Mouse (Mus musculus) cerebellum, postnatal 10 days (tissue): ENCODE results near the gene Mx1.
A peak's percentile ranks its signal among the peaks of the same experiment; 100 is the strongest.

ENCODE experiments used
- DNase-seq, 2 experiments: peaks; one replicate each; pipeline ENCODE4 v3.0.0; 2021; ENCODE audit warnings: mixed read lengths in 2 of 2

Gene Mx1

GRCm38 (mm10) chr16:97443670-97444263 is 18.9 kb downstream of the Mx1 start:
- peak; percentile 61 to 79 for DNase-seq

DNA sequence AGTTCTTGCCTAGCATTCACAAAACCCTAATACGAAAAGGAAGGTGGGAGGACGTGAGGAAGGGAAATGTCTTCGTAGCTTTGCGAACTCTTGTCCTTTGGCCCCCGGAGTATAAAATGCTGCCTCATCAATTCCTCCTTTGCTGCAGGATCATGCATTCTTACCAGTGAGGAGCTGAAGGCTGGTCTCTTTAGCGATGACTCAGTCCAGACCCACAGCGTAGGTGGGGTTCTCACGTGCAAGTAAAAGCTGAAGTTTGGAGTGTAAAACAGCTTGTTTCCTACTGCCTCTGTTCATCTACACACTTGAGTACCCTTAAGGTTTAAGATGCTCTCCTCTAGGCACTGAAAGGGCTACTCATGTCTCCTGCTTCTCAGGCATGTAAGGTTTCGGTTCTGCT is 20.7 kb downstream of the Mx1 start:
- no peak for DNase-seq

- DNase-seq: peak; percentile 61 to 69
Measured at GRCm38 (mm10) chr16:97438191-97438590, 24.5 kb downstream of the Mx1 start.

GRCm38 (mm10) chr16:97437448-97438056 is 25.2 kb downstream of the Mx1 start:
- peak; percentile 69 to 76 for DNase-seq

- DNase-seq: peak; percentile 73 to 76
Measured at GRCm38 (mm10) chr16:97434206-97434605, 28.5 kb downstream of the Mx1 start.

DNA sequence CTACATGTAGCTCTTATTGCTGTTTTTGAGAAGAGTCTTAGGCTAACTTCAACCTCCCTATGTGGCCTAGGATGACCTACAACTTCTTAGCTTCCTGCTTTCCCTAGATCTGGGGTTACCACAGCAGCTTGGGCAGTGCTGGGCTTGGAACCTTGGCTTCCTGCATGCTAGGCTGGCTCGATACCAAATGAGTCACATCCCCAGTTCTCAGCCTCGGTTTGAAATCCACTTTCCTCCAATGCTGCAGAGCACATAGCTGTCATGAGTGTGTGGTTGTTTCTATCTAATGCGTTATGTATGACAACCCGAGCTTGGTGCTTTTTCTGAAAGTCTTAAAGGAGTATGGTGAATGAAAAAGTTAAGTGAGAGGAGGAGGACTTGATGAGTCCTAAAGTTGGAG is 31.4 kb downstream of the Mx1 start:
- DNase-seq: peak; percentile 57 to 59

GRCm38 (mm10) chr16:97430091-97430490 is 32.6 kb downstream of the Mx1 start:
- DNase-seq: no peak

DNA sequence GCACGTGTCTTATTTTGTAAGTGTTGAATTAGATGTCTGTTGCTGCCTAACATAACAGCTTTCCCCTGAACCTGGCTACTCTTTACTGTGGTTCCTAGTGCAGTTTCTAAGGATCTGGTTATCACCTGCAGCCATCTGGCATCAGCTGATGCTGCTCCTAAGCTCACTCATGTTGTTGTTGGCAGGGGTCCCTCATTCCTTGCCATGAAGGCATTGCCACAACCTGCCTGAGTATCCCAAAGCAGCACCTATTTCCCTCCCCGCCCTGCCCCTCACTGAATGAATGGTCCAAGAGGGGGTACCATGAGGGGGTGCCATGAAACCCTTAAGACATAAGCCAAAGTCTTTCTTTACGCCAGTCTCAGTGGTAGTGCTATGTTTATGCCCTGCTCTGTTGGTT is 34.7 kb downstream of the Mx1 start:
- peak; percentile 69 to 71 for DNase-seq

GRCm38 (mm10) chr16:97423627-97424026 is 39.1 kb downstream of the Mx1 start:
- DNase-seq: no peak

DNA sequence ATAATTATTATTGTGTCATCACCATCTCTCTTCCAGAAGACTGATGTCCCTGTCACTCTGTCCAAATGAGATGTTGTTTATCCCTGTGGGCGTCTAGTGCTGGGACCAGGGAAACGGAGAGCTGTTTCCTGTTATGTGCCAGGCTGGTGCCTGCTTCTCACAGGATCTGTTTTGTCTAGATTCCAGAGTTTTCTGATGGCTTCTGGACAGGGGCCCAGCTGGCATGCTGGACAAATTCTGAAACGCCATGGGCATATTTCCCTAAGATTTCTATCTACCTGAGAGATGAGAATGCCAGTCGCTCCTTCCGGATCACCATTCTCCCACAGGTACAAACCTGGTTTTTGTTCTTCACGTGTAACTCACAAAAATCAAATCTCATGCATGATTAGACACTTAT is 41.0 kb downstream of the Mx1 start:
- DNase-seq: peak; percentile 81 to 83

- DNase-seq: no peak
Measured at GRCm38 (mm10) chr16:97418749-97419453, 43.8 kb downstream of the Mx1 start.

DNA sequence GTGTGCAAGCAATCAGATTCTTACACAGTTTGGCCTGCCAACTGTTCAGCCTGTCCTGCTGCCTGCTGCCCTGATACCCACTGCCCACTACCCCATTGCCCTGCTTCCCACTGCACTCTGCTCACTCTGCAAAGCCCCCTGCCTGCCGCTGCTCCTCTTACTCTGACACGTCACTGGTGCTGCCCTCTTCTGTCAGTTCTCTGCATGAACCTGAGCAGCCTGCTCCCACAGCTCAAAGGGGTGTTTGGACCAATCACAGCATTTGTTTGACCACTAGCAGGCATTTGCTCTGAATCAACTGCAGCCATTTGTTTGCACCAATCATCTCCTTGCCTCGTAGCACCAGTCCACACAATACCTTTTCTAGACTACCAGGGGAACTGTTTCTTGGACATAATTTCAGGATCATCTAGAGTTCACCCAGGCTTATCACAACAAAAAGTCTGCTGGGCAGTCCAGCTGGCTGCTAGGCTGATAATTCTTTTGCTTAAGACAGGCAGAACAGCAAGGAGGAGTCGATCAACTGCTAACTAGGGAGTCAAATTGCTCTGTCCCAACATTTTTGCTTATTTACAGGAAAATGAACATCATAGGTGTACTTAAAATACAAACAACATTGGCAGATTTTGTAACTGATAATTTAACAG is 44.7 kb downstream of the Mx1 start:
- peak; percentile 76 to 78 for DNase-seq

DNA sequence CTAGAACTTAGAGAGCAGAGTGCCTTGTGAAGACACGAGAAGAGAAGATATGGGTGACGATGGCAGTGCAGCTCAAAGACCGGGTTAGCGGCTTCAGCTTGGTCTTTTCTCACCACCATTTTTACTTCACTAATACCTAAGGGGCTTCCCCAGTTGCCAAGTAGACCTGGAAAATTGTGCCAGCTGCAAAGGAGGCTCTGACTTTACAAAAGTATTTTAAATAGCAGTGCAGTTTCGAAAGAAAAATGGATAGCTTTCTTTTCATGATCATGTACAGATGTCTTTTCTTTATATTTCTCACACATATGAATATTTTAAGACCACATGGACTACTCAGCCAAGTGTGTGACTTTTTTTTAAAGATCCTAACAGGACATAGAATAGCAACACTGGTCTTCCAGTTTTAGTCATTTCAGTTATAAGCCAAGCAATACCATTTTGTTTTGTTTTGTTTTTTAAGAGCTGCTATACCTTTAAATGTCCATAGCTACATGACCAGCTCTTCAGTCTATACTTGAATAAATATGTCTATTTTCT is 57.2 kb downstream of the Mx1 start:
- DNase-seq: no peak

GRCm38 (mm10) chr16:97402213-97402785 is 60.4 kb downstream of the Mx1 start:
- DNase-seq: no peak

DNA sequence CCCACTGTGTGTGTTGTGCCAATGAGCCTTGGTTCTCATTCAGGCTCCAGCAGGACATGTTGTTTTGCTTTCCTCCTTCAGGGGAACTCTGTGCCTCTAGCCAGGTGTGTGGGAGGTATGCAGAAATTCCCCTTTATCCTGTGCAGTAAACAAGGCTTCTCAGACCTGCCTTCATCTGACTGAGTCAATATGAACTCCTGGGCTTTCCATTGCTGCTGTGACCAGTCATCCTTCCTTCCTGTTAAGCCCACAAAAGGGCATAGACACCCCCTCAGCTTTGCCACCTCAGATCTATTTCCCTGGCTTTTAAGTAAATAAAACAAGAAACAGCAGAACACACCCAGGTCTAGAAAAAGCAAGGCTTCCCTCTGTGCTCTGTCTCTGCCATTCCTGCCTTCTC is 61.0 kb downstream of the Mx1 start:
- DNase-seq: no peak

- no peak for DNase-seq
Measured at GRCm38 (mm10) chr16:97399991-97400390, 62.7 kb downstream of the Mx1 start.

DNA sequence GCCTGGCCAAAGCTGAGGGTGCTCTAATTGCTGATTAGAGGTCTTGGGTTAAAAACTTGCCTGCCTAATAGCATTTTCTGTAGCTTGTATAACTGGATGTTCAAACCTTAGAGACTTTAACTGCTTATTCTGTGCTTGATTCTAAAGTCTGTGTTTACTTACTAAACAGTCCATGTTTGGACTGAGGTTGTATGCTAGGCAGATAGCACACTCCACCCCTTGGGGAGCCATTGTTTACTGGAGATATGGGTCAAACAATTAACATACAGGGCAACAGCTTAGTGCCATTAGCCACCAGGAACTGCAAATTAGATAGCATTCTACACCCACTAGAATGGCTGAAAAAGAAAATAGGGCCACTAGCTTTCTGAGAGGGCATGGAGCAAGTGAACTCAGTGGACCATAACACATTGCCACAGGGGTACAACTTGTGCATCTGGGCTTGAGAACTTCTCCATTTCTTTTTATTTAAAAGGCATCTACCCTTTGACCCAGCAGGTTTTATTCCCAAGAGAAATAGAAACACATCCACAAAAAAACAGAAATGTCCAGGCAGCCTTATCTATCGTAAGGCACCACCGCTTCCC is 64.7 kb downstream of the Mx1 start:
- DNase-seq: no peak
